ENCODE assay signal across 16 mouse cellular contexts in genomic region chr9:68234979-68235649, GRCm38 (mm10).
DNase-seq lines count a peak whose midpoint lies in the region; ATAC-seq and TF ChIP-seq lines count a peak whose summit lies in the region.
"Had no signal": no experiment of that assay in that cellular context is flagged by ENCODE, and none has a peak within 500 bp of the region (broad histone marks: within the 10 kb centered on the region; RNA-seq: fewer than 3 reads in every experiment).

No protein-coding gene starts in this region.

- TF ChIP-seq POLR2A in limb, embryonic 14.5 days (IDR thresholded peaks at IDR 0.05; ENCODE audit: borderline replicate concordance, extremely low read depth, insufficient read depth, insufficient read length), result no peak

- H3K27me3 ChIP-seq in limb, embryonic 14.5 days (ENCODE audit: control insufficient read depth, insufficient read depth, low read length), result no peaks in the 10 kb centered on the region
- H3K27me3 ChIP-seq: embryonic facial prominence, embryonic 13.5 days; forebrain, embryonic 15.5 days had no signal

- intact Hi-C loops in gastrocnemius, adult 2 months (cut with DNase I), result no loop called here
- intact Hi-C loops in left cerebral cortex, postnatal 25 days (cut with DNase I), result no loop called here

- H3K9me3 ChIP-seq in limb, embryonic 14.5 days (ENCODE audit: control insufficient read depth, low read length), result no peaks in the 10 kb centered on the region
- H3K9me3 ChIP-seq: embryonic facial prominence, embryonic 13.5 days; forebrain, embryonic 15.5 days had no signal

- H3K27ac ChIP-seq in gastrocnemius, adult 2 months, result peak overlapping the region; percentile 71
- H3K27ac ChIP-seq in limb, embryonic 14.5 days (replicated peaks; ENCODE audit: low read depth, low read length), result no peak overlapping the region
- H3K27ac ChIP-seq: embryonic facial prominence, embryonic 13.5 days; forebrain, embryonic 15.5 days had no signal

- H3K36me3 ChIP-seq in limb, embryonic 14.5 days (ENCODE audit: control insufficient read depth, insufficient read depth, low read length), result no peaks in the 10 kb centered on the region
- H3K36me3 ChIP-seq: embryonic facial prominence, embryonic 13.5 days; forebrain, embryonic 15.5 days; G1E had no signal

- no peak overlapping the region for H3K9ac ChIP-seq in limb, embryonic 14.5 days (ENCODE audit: low read depth, low read length, severe bottlenecking)
- H3K9ac ChIP-seq: embryonic facial prominence, embryonic 13.5 days; forebrain, embryonic 15.5 days had no signal

- ATAC-seq in limb, embryonic 14.5 days (ENCODE audit: low FRiP score, low read depth), result peak; percentile 63
- ATAC-seq in megakaryocyte-erythroid progenitor cell, adult 5-6 weeks (replicated peaks; ENCODE audit: low FRiP score, low TSS enrichment, poor library complexity, severe bottlenecking), result no peak
- ATAC-seq: forebrain, embryonic 15.5 days; intestine, postnatal 0 days had no signal

- H3K4me1 ChIP-seq in limb, embryonic 14.5 days (ENCODE audit: control insufficient read depth, insufficient read depth, low read length), result peaks cover 10% of the 10 kb centered on the region
- H3K4me1 ChIP-seq: embryonic facial prominence, embryonic 13.5 days had no signal

- H3K4me2 ChIP-seq in limb, embryonic 14.5 days (replicated peaks; ENCODE audit: low read depth, low read length, severe bottlenecking), result peak overlapping the region; percentile 7; the same call in 1 of the 2 replicates
- H3K4me2 ChIP-seq: embryonic facial prominence, embryonic 13.5 days; forebrain, embryonic 15.5 days; midbrain, embryonic 11.5 days had no signal

- peak; percentile 25 for DNase-seq in gastrocnemius, adult 2 months
- DNase-seq in gastrocnemius, postnatal 10 days, result no peak
- peak; percentile 4 to 38 for DNase-seq in left cerebral cortex, postnatal 25 days (ENCODE audit: low spot score in 2 of 2)
- DNase-seq in left cerebral cortex, adult 18-20 months (ENCODE audit: low spot score in 2 of 2), result no peak
- DNase-seq in cerebellum, postnatal 36 days, result peak; percentile 40 to 49
- DNase-seq in limb, embryonic 14.5 days (ENCODE audit: low spot score), result peak; percentile 31
- DNase-seq in thymus, postnatal 36 days, result no peak
- DNase-seq: B cell, adult 2 months; liver; thymus, adult 2 months had no signal

- no peak for TF ChIP-seq CTCF in gastrocnemius, adult 2 months (IDR thresholded peaks at IDR 0.05)

- 7% methylated on average over 12 of the region's 12 CpGs for WGBS in limb, embryonic 14.5 days

- H3K4me3 ChIP-seq in gastrocnemius, adult 2 months, result peak overlapping the region; percentile 51
- H3K4me3 ChIP-seq in limb, embryonic 14.5 days (replicated peaks; ENCODE audit: low read length), result no peak overlapping the region
- H3K4me3 ChIP-seq: embryonic facial prominence, embryonic 13.5 days; forebrain, embryonic 15.5 days had no signal

Comparison
In these comparisons a context has a peak if more than half of its experiments do, and no peak if none do; other contexts are left out.
1. DNase-seq: peak in gastrocnemius, adult 2 months (single experiment), left cerebral cortex, postnatal 25 days (2 of 2), cerebellum, postnatal 36 days (2 of 2) and limb, embryonic 14.5 days (single experiment); none in gastrocnemius, postnatal 10 days (single experiment), left cerebral cortex, adult 18-20 months (0 of 2) and thymus, postnatal 36 days (0 of 2).